8 mouse cellular contexts compared by ENCODE assay signal in the genomic region with DNA sequence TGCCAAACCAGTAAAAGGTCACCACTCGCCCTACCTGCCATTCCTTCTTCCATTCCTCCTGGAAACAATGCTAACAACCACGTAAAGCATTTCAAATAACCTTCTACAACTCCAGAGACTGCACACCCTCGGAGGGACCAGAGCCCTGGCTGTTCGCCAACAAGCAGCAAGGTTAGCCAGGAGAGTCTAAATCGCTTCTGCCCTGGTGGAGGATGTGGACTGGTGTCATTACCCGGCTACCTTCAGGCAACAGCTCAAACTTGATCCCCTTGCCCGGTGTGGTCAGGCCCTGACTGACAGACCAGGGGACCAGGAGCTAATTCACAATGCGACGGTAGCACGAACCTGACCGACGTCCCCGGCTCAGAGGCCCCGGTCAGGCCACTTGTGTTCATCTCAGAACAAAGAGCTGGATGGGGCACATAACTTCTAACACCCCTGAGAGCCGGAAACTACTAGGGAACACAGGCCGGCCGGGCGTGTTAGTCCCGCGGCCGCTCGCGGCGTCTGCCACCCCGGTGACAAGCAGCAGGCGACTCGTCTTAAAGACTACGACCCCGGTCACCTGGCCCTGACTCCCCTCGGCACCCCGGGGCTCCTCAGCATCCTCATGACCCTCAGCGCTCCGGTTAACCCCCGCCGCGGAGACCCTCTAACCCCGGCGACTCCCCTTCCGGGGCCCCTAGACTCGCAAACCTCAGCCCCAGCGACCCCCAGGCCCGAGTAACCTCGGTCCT. TPM values are rescaled to one million over a fixed set of nuclear protein-coding genes. Genes with fewer than 3 reads are reported as not detected.
DNase-seq lines count a peak whose midpoint lies in the region; ATAC-seq and TF ChIP-seq lines count a peak whose summit lies in the region.

No protein-coding gene starts in this region.

- DNase-seq in B cell, adult 2 months: peak; percentile 68 to 71
- DNase-seq in adrenal gland, postnatal 10 days: peak; percentile 83
- peak; percentile 59 for DNase-seq in embryonic facial prominence, embryonic 14.5 days (ENCODE audit: low spot score)
- DNase-seq in thymus, postnatal 10 days (ENCODE audit: low spot score in 2 of 2): peak; percentile 52 to 55

- no peak; the same call in 1 of the 2 replicates for ATAC-seq in embryonic facial prominence, embryonic 14.5 days (ENCODE audit: low read depth)
- 0 out of 2 replicates have a peak, but pooled peaks have one; percentile 2 for ATAC-seq in heart, embryonic 12.5 days (ENCODE audit: insufficient number of reproducible peaks, low FRiP score)
- ATAC-seq in kidney, embryonic 15.5 days (replicated peaks; ENCODE audit: low FRiP score): no peak
- ATAC-seq in lung, embryonic 16.5 days (ENCODE audit: low read depth): peak; percentile 43

- H3K36me3 ChIP-seq in embryonic facial prominence, embryonic 14.5 days (ENCODE audit: control insufficient read depth, insufficient read depth, low read length): no peaks in the 10 kb centered on the region
- no peaks in the 10 kb centered on the region for H3K36me3 ChIP-seq in heart, embryonic 12.5 days
- no peaks in the 10 kb centered on the region for H3K36me3 ChIP-seq in kidney, embryonic 15.5 days
- no peaks in the 10 kb centered on the region for H3K36me3 ChIP-seq in lung, embryonic 16.5 days (ENCODE audit: control insufficient read depth, insufficient read depth, low read length)

- H3K4me1 ChIP-seq in embryonic facial prominence, embryonic 14.5 days (ENCODE audit: control insufficient read depth, insufficient read depth, low read length): peaks cover 24% of the 10 kb centered on the region; the same call in 1 of the 2 replicates
- H3K4me1 ChIP-seq in heart, embryonic 12.5 days (replicated peaks): peaks cover 29% of the 10 kb centered on the region
- H3K4me1 ChIP-seq in kidney, embryonic 15.5 days: peaks cover 53% of the 10 kb centered on the region
- peaks cover 21% of the 10 kb centered on the region for H3K4me1 ChIP-seq in lung, embryonic 16.5 days (replicated peaks; ENCODE audit: control insufficient read depth, insufficient read depth, low read length)
- peaks cover 10% of the 10 kb centered on the region for H3K4me1 ChIP-seq in olfactory bulb, adult 2 months (ENCODE audit: control insufficient read depth, insufficient read depth, low read length)

- peak overlapping the region; percentile 87 for H3K4me3 ChIP-seq in embryonic facial prominence, embryonic 14.5 days (ENCODE audit: low read depth, low read length)
- peak overlapping the region; percentile 86 for H3K4me3 ChIP-seq in heart, embryonic 12.5 days
- peak overlapping the region; percentile 92 for H3K4me3 ChIP-seq in kidney, embryonic 15.5 days (replicated peaks)
- peak overlapping the region; percentile 85 for H3K4me3 ChIP-seq in lung, embryonic 16.5 days (ENCODE audit: low read length)
- peak overlapping the region; percentile 89 for H3K4me3 ChIP-seq in olfactory bulb, adult 2 months (ENCODE audit: insufficient read depth, low read depth, low read length)

- peak overlapping the region; percentile 88 for H3K4me2 ChIP-seq in embryonic facial prominence, embryonic 14.5 days (ENCODE audit: low read depth, low read length)
- peak overlapping the region; percentile 81 for H3K4me2 ChIP-seq in heart, embryonic 12.5 days
- H3K4me2 ChIP-seq in kidney, embryonic 15.5 days: peak overlapping the region; percentile 89
- H3K4me2 ChIP-seq in lung, embryonic 16.5 days (ENCODE audit: low read depth, low read length): peak overlapping the region; percentile 81

- no peak for TF ChIP-seq CTCF in olfactory bulb, adult 2 months (IDR thresholded peaks at IDR 0.05; ENCODE audit: insufficient read depth, low read depth, low read length)

- H3K9me3 ChIP-seq in embryonic facial prominence, embryonic 14.5 days (ENCODE audit: control insufficient read depth, low read length): no peaks in the 10 kb centered on the region
- H3K9me3 ChIP-seq in heart, embryonic 12.5 days (replicated peaks): no peaks in the 10 kb centered on the region
- no peaks in the 10 kb centered on the region for H3K9me3 ChIP-seq in kidney, embryonic 15.5 days (replicated peaks)
- H3K9me3 ChIP-seq in lung, embryonic 16.5 days (ENCODE audit: control insufficient read depth, low read length): no peaks in the 10 kb centered on the region

- peak overlapping the region; percentile 86 for H3K9ac ChIP-seq in embryonic facial prominence, embryonic 14.5 days (ENCODE audit: low read depth, low read length)
- H3K9ac ChIP-seq in heart, embryonic 12.5 days: peak overlapping the region; percentile 93
- peak overlapping the region; percentile 94 for H3K9ac ChIP-seq in kidney, embryonic 15.5 days
- peak overlapping the region; percentile 92 for H3K9ac ChIP-seq in lung, embryonic 16.5 days (ENCODE audit: low read length)

- peak overlapping the region; percentile 6; the same call in 1 of the 2 replicates for H3K27ac ChIP-seq in embryonic facial prominence, embryonic 14.5 days (replicated peaks; ENCODE audit: low read depth, low read length)
- H3K27ac ChIP-seq in heart, embryonic 12.5 days (ENCODE audit: poor library complexity, severe bottlenecking): peak overlapping the region; percentile 87
- peak overlapping the region; percentile 81 for H3K27ac ChIP-seq in kidney, embryonic 15.5 days
- peak overlapping the region; percentile 86 for H3K27ac ChIP-seq in lung, embryonic 16.5 days (ENCODE audit: low read length)
- no peak overlapping the region for H3K27ac ChIP-seq in olfactory bulb, adult 2 months (ENCODE audit: insufficient read depth, low read depth, low read length)

- no peak for TF ChIP-seq POLR2A in olfactory bulb, adult 2 months (IDR thresholded peaks at IDR 0.05; ENCODE audit: insufficient read depth, low read depth, low read length)

- WGBS in embryonic facial prominence, embryonic 14.5 days: 1% methylated on average over 26 of the region's 43 CpGs
- 1% methylated on average over 43 of the region's 43 CpGs for WGBS in heart, embryonic 12.5 days
- WGBS in kidney, embryonic 15.5 days: under 1% methylated on average over 43 of the region's 43 CpGs
- under 1% methylated on average over 43 of the region's 43 CpGs for WGBS in lung, embryonic 16.5 days
- WGBS in olfactory bulb, adult 2 months: 2% methylated on average over 43 of the region's 43 CpGs

- no peaks in the 10 kb centered on the region for H3K27me3 ChIP-seq in embryonic facial prominence, embryonic 14.5 days (replicated peaks; ENCODE audit: control insufficient read depth, insufficient read depth, low read length)
- H3K27me3 ChIP-seq in heart, embryonic 12.5 days (replicated peaks): no peaks in the 10 kb centered on the region
- H3K27me3 ChIP-seq in kidney, embryonic 15.5 days: no peaks in the 10 kb centered on the region
- H3K27me3 ChIP-seq in lung, embryonic 16.5 days (ENCODE audit: control insufficient read depth, insufficient read depth, low read depth, low read length): no peaks in the 10 kb centered on the region

RNA-seq across cellular contexts. Expression of a gene that starts 0.9 kb away (rescaled TPM):
- 10 to 100 TPM; 51.0 to 56.2 TPM for total RNA-seq in adrenal gland, postnatal 10 days (2021)
- polyA plus RNA-seq in embryonic facial prominence, embryonic 14.5 days (2014; fragmentation: Nextera tagmentation; extraction: Ambion mirVana): 11.4 and 12.5 TPM in 2 replicates
- polyA plus RNA-seq in heart, embryonic 12.5 days (2016; fragmentation: Nextera tagmentation; extraction: Ambion mirVana): 20.6 and 21.1 TPM in 2 replicates
- polyA plus RNA-seq in kidney, embryonic 15.5 days (2015; fragmentation: Nextera tagmentation; extraction: Ambion mirVana): 16.4 and 16.5 TPM in 2 replicates
- polyA plus RNA-seq in lung, embryonic 16.5 days (2015; fragmentation: Nextera tagmentation; extraction: Ambion mirVana): 14.1 and 14.4 TPM in 2 replicates
- not detected in 2 replicates for polyA plus RNA-seq in olfactory bulb, adult 2 months (2012; ENCODE audit: insufficient read depth, insufficient read length, low replicate concordance, missing spikeins)

RNA-seq across cellular contexts. Expression of a gene that starts 42.5 kb away (rescaled TPM):
- total RNA-seq in adrenal gland, postnatal 10 days (2021): 10 to 100 TPM; 18.1 to 20.3 TPM
- polyA plus RNA-seq in embryonic facial prominence, embryonic 14.5 days (2014; fragmentation: Nextera tagmentation; extraction: Ambion mirVana): 15.9 and 16.1 TPM in 2 replicates
- polyA plus RNA-seq in heart, embryonic 12.5 days (2016; fragmentation: Nextera tagmentation; extraction: Ambion mirVana): 14.8 and 16.2 TPM in 2 replicates
- 21.8 and 24.2 TPM in 2 replicates for polyA plus RNA-seq in kidney, embryonic 15.5 days (2015; fragmentation: Nextera tagmentation; extraction: Ambion mirVana)
- polyA plus RNA-seq in lung, embryonic 16.5 days (2015; fragmentation: Nextera tagmentation; extraction: Ambion mirVana): 17.9 and 18.2 TPM in 2 replicates
- not detected in 2 replicates for polyA plus RNA-seq in olfactory bulb, adult 2 months (2012; ENCODE audit: insufficient read depth, insufficient read length, low replicate concordance, missing spikeins)

Comparison
In these comparisons a context has a peak if more than half of its experiments do, and no peak if none do; other contexts are left out.
1. ATAC-seq: peak in heart, embryonic 12.5 days (single experiment) and lung, embryonic 16.5 days (single experiment); none in embryonic facial prominence, embryonic 14.5 days (single experiment) and kidney, embryonic 15.5 days (single experiment).
2. RNA of a gene that starts 42.5 kb away (polyA plus RNA-seq): 21.8 to 24.2 TPM in kidney, embryonic 15.5 days, 17.9 to 18.2 TPM in lung, embryonic 16.5 days, 15.9 to 16.1 TPM in embryonic facial prominence, embryonic 14.5 days and 14.8 to 16.2 TPM in heart, embryonic 12.5 days; not detected in olfactory bulb, adult 2 months; every median in the first group is over 10 times any median in the second.
3. Peak in every context shown above with its lines, with median percentiles within 50 percentile points of each other: DNase-seq, H3K4me2 ChIP-seq, H3K4me3 ChIP-seq and H3K9ac ChIP-seq.